Mouse (Mus musculus) forebrain, embryonic 11.5 days (tissue): ENCODE measurements around the gene Malsu1. TPM values are rescaled to one million over a fixed set of nuclear protein-coding genes. Genes with fewer than 3 reads are reported as not detected.

Experiments used
- ATAC-seq: fragments of 200-750 bp; cut with Nextera tagmentation; replicated peaks from 2 replicates; pipeline ENCODE4 v1.8.0; 2017; ENCODE audit warnings: moderate TSS enrichment; ENCODE audit not compliant: low FRiP score
- DNase-seq: peaks from one replicate; pipeline ENCODE4 v3.0.0-alpha.2; 2017; ENCODE audit warnings: low spot score
- H3K27ac ChIP-seq: fragments of 300-500 bp; sonication (generic); 2 replicates; pipeline ENCODE4 v1.5.1; 2014; ENCODE audit warnings: low read depth, low read length
- H3K27me3 ChIP-seq: fragments of 300-500 bp; sonication (generic); 2 replicates; pipeline ENCODE4 v1.6.1; 2014; ENCODE audit warnings: mild to moderate bottlenecking, low read length, mixed read lengths; ENCODE audit not compliant: control insufficient read depth, insufficient read depth
- H3K36me3 ChIP-seq: fragments of 300-500 bp; sonication (generic); 2 replicates; pipeline ENCODE4 v1.6.1; 2014; ENCODE audit warnings: mild to moderate bottlenecking, low read length, moderate library complexity, mixed read lengths; ENCODE audit not compliant: control insufficient read depth, insufficient read depth
- H3K4me1 ChIP-seq: fragments of 300-500 bp; sonication (generic); replicated peaks from 2 replicates; pipeline ENCODE4 v1.6.1; 2014; ENCODE audit warnings: low read length, mixed read lengths; ENCODE audit not compliant: control insufficient read depth, insufficient read depth
- H3K4me2 ChIP-seq: fragments of 300-500 bp; sonication (generic); 2 replicates; pipeline ENCODE4 v1.6.1; 2014; ENCODE audit warnings: low read depth, mild to moderate bottlenecking, low read length, moderate library complexity, mixed read lengths; ENCODE audit not compliant: severe bottlenecking
- H3K4me3 ChIP-seq: fragments of 300-500 bp; sonication (generic); 2 replicates; pipeline ENCODE4 v1.5.1; 2014; ENCODE audit warnings: low read depth, low read length
- H3K9ac ChIP-seq: fragments of 300-500 bp; sonication (generic); 2 replicates; pipeline ENCODE4 v1.6.1; 2014; ENCODE audit warnings: low read length
- H3K9me3 ChIP-seq: fragments of 300-500 bp; sonication (generic); 2 replicates; pipeline ENCODE4 v1.6.1; 2016; ENCODE audit warnings: low read length, mixed read lengths; ENCODE audit not compliant: control insufficient read depth
- WGBS: fragments of 180-500 bp; shearing (Covaris S2); extraction: QIAGEN DNeasy Blood & Tissue Kit; methylation state at CpG from one replicate; pipeline ENCODE4 v1.1.7; 2014; 5-methylcytosine and 5-hydroxymethylcytosine counted together
- polyA plus RNA-seq: library from polyadenylated mRNA; unstranded; fragments of >200 nt; fragmentation: Nextera tagmentation; extraction: Ambion mirVana; gene quantifications from 2 replicates; pipeline ENCODE4 v1.2.1, GENCODE M21; 2014

The Malsu1 gene
- polyA plus RNA-seq, 1 experiment from 2014 or later: 63.9 TPM

GRCm38 (mm10) chr6:49114457-49114856, 40.9 kb downstream of the Malsu1 start:
- DNase-seq (no peak), ATAC-seq (no peak)
- H3K36me3 ChIP-seq: no peaks in the 10 kb centered on the region; the same call in 1 of the 2 replicates
- H3K9ac ChIP-seq: no peak overlapping the region
- no peak overlapping the region for H3K4me2 ChIP-seq
- H3K27ac ChIP-seq: no peak overlapping the region
- H3K27me3 ChIP-seq: no peaks in the 10 kb centered on the region
- H3K9me3 ChIP-seq: no peaks in the 10 kb centered on the region
- no peak overlapping the region for H3K4me3 ChIP-seq
- WGBS: 93% methylated on average over 6 of the region's 6 CpGs
- no peaks in the 10 kb centered on the region for H3K4me1 ChIP-seq

- H3K9ac ChIP-seq: no peak overlapping the region
- H3K9me3 ChIP-seq: no peaks in the 10 kb centered on the region
- no peak overlapping the region for H3K27ac ChIP-seq
- no peak overlapping the region for H3K4me2 ChIP-seq
- no peaks in the 10 kb centered on the region; the same call in 1 of the 2 replicates for H3K36me3 ChIP-seq
- DNase-seq: no peak
- H3K4me1 ChIP-seq: no peaks in the 10 kb centered on the region
- no peaks in the 10 kb centered on the region for H3K27me3 ChIP-seq
- no peak overlapping the region for H3K4me3 ChIP-seq
- ATAC-seq: no peak
- WGBS: 88% methylated on average over 5 of the region's 5 CpGs
Measured at GRCm38 (mm10) chr6:49115550-49115949, 42.0 kb downstream of the Malsu1 start.

- no peaks in the 10 kb centered on the region; the same call in 1 of the 2 replicates for H3K36me3 ChIP-seq
- no peak for ATAC-seq
Measured at GRCm38 (mm10) chr6:49116241-49116640, 42.6 kb downstream of the Malsu1 start.

GRCm38 (mm10) chr6:49118446-49118845, 44.9 kb downstream of the Malsu1 start:
- Histone ChIP-seq H3K9me3 (no peaks in the 10 kb centered on the region), H3K27me3 (no peaks in the 10 kb centered on the region), H3K4me3 (no peak overlapping the region), H3K9ac (no peak overlapping the region), H3K4me2 (no peak overlapping the region), H3K4me1 (no peaks in the 10 kb centered on the region), H3K27ac (no peak overlapping the region), H3K36me3 (no peaks in the 10 kb centered on the region; the same call in 1 of the 2 replicates)
- 88% methylated on average over 8 of the region's 8 CpGs for whole genome bisulfite sequencing
- ATAC-seq: no peak
- DNase-seq: no peak

More at GRCm38 (mm10) chr6:49116241-49116640, 42.6 kb downstream of the Malsu1 start:
- 95% methylated on average over 8 of the region's 8 CpGs for WGBS
- Histone ChIP-seq H3K9ac (no peak overlapping the region), H3K4me2 (no peak overlapping the region), H3K4me3 (no peak overlapping the region), H3K27ac (no peak overlapping the region), H3K9me3 (no peaks in the 10 kb centered on the region), H3K27me3 (no peaks in the 10 kb centered on the region), H3K4me1 (no peaks in the 10 kb centered on the region)
- no peak for DNase-seq

- no peak for DNase-seq
- no peaks in the 10 kb centered on the region for H3K36me3 ChIP-seq
- H3K4me2 ChIP-seq: no peak overlapping the region
- WGBS: 85% methylated on average over 1 of the region's 1 CpGs
- ATAC-seq: no peak
- no peaks in the 10 kb centered on the region for H3K9me3 ChIP-seq
- no peaks in the 10 kb centered on the region for H3K4me1 ChIP-seq
- H3K9ac ChIP-seq: no peak overlapping the region
- H3K27me3 ChIP-seq: no peaks in the 10 kb centered on the region
- no peak overlapping the region for H3K27ac ChIP-seq
- no peak overlapping the region for H3K4me3 ChIP-seq
Measured at GRCm38 (mm10) chr6:49119462-49120135, 46.0 kb downstream of the Malsu1 start.

GRCm38 (mm10) chr6:49120370-49120769, 46.8 kb downstream of the Malsu1 start:
- Histone ChIP-seq H3K27ac (no peak overlapping the region), H3K4me2 (no peak overlapping the region), H3K9me3 (no peaks in the 10 kb centered on the region), H3K4me3 (no peak overlapping the region), H3K36me3 (no peaks in the 10 kb centered on the region; the same call in 1 of the 2 replicates), H3K27me3 (no peaks in the 10 kb centered on the region), H3K9ac (no peak overlapping the region), H3K4me1 (no peaks in the 10 kb centered on the region)
- DNase-seq: no peak
- WGBS: 90% methylated on average over 3 of the region's 3 CpGs
- ATAC-seq: no peak

- peaks cover 3% of the 10 kb centered on the region; the same call in 1 of the 2 replicates for H3K4me1 ChIP-seq
- H3K36me3 ChIP-seq: no peaks in the 10 kb centered on the region; the same call in 1 of the 2 replicates
- H3K4me2 ChIP-seq: no peak overlapping the region
- H3K9me3 ChIP-seq: no peaks in the 10 kb centered on the region
- H3K9ac ChIP-seq: no peak overlapping the region
- DNase-seq (no peak), ATAC-seq (no peak)
- H3K27me3 ChIP-seq: no peaks in the 10 kb centered on the region
- no peak overlapping the region for H3K27ac ChIP-seq
- no peak overlapping the region for H3K4me3 ChIP-seq
Measured at GRCm38 (mm10) chr6:49130328-49130727, 56.7 kb downstream of the Malsu1 start.

GRCm38 (mm10) chr6:49131855-49132254, 58.3 kb downstream of the Malsu1 start:
- ATAC-seq (no peak), DNase-seq (no peak)
- H3K27ac ChIP-seq: no peak overlapping the region
- H3K9me3 ChIP-seq: no peaks in the 10 kb centered on the region
- H3K4me2 ChIP-seq: no peak overlapping the region
- 72% methylated on average over 9 of the region's 9 CpGs for WGBS
- H3K36me3 ChIP-seq: no peaks in the 10 kb centered on the region; the same call in 1 of the 2 replicates
- H3K4me1 ChIP-seq: peaks cover 3% of the 10 kb centered on the region; the same call in 1 of the 2 replicates
- no peak overlapping the region for H3K4me3 ChIP-seq
- H3K9ac ChIP-seq: no peak overlapping the region
- no peaks in the 10 kb centered on the region for H3K27me3 ChIP-seq
